Mouse (Mus musculus) MEL (cell line): Measurements from ENCODE around the gene Cdh4.

Experiments
- CTCF ChIP-seq, 3 experiments: IDR thresholded peaks in 2 of 3; conservative IDR thresholded peaks in 1 of 3; 2 replicates each; pipeline ENCODE4 v1.5.1; 2011 to 2012; ENCODE audit warnings: low read length in 3 of 3, low read depth in 2 of 3, mild to moderate bottlenecking in 2 of 3, improper control_type of control experiment in 1 of 3, inconsistent platforms in 1 of 3, mixed read lengths in 1 of 3, moderate library complexity in 1 of 3; ENCODE audit not compliant: control insufficient read depth in 1 of 3, insufficient read depth in 1 of 3, poor library complexity in 1 of 3, severe bottlenecking in 1 of 3
- E2F4 ChIP-seq: IDR thresholded peaks from 2 replicates; pipeline ENCODE4 v1.6.1; 2011; ENCODE audit warnings: low read depth, low read length, improper control_type of control experiment, borderline replicate concordance
- EP300 ChIP-seq, 2 experiments: IDR thresholded peaks; 2 replicates each; pipeline ENCODE4 v1.6.1; 2011; ENCODE audit warnings: improper control_type of control experiment in 2 of 2, low read length in 2 of 2, low read depth in 1 of 2, mild to moderate bottlenecking in 1 of 2
- JUND ChIP-seq: IDR thresholded peaks from 2 replicates; pipeline ENCODE4 v1.6.1; 2011; ENCODE audit warnings: low read depth, mild to moderate bottlenecking, improper control_type of control experiment, low read length
- MAFK ChIP-seq: IDR thresholded peaks from 2 replicates; pipeline ENCODE4 v1.6.1; 2011; ENCODE audit warnings: low read depth, mild to moderate bottlenecking, low read length, improper control_type of control experiment, borderline replicate concordance
- MEF2A ChIP-seq: IDR thresholded peaks from 2 replicates; pipeline ENCODE4 v1.6.1; 2014; ENCODE audit warnings: low read depth, mild to moderate bottlenecking, inconsistent platforms, low read length, improper control_type of control experiment; ENCODE audit not compliant: poor library complexity, insufficient replicate concordance, severe bottlenecking; ENCODE audit errors: extremely low read depth
- MYC ChIP-seq: IDR thresholded peaks from 2 replicates; pipeline ENCODE4 v1.6.1; 2011; ENCODE audit warnings: low read depth, mild to moderate bottlenecking, low read length, improper control_type of control experiment, moderate library complexity
- POLR2A ChIP-seq, 2 experiments: IDR thresholded peaks; 2 replicates each; pipeline ENCODE4 v1.6.1; 2011 to 2012; ENCODE audit warnings: low read length in 2 of 2, mild to moderate bottlenecking in 2 of 2, control low read depth in 1 of 2, improper control_type of control experiment in 1 of 2, low read depth in 1 of 2, moderate library complexity in 1 of 2; ENCODE audit not compliant: control insufficient read depth in 1 of 2, insufficient read depth in 1 of 2, poor library complexity in 1 of 2
- SMC3 ChIP-seq: IDR thresholded peaks from 2 replicates; pipeline ENCODE4 v1.6.1; 2011; ENCODE audit warnings: low read depth, low read length, improper control_type of control experiment
- USF1 ChIP-seq: IDR thresholded peaks from 2 replicates; pipeline ENCODE4 v1.6.1; 2014; ENCODE audit warnings: low read depth, mild to moderate bottlenecking, inconsistent platforms, low read length, improper control_type of control experiment, moderate library complexity

DNA sequence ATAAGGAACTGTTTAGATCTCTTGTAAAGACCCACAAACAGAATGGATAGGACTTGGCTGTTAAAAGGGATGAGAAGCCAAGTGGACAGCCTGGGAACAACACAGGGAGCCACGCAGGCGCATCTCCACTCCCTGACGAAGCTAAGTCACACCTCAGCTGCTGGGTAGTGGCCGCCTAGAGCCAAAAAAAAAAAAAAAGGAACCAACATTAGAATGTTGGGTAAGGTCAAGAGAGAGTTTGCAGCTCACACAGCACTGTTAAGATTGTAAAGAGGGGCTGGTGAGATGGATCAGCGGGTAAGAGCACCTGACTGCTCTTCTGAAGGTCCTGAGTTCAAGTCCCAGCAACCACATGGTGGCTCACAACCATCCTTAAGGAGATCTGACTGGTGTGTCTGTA lies 506.6 kb downstream of the Cdh4 start:
- TF ChIP-seq EP300 (IDR thresholded peaks at IDR 0.05; ENCODE audit: low read depth in 1 of 2, low read length in 2 of 2) (no peak), POLR2A (IDR thresholded peaks at IDR 0.05; ENCODE audit: control insufficient read depth in 1 of 2, insufficient read depth in 1 of 2, low read depth in 1 of 2, low read length in 2 of 2, poor library complexity in 1 of 2) (no peak), MEF2A (no peak), E2F4 (no peak), USF1 (no peak), MYC (no peak), JUND (no peak), SMC3 (no peak), CTCF (IDR thresholded peaks at IDR 0.05 in 2 of 3, conservative IDR thresholded peaks at IDR 0.05 in 1 of 3; ENCODE audit: control insufficient read depth in 1 of 3, insufficient read depth in 1 of 3, low read depth in 2 of 3, low read length in 3 of 3, poor library complexity in 1 of 3, severe bottlenecking in 1 of 3) (no peak), MAFK (no peak)
